In genomic region chr12:86974387-86975288, GRCm38 (mm10) we compare ENCODE assay signal across 8 mouse cellular contexts. TPM values are rescaled to one million over a fixed set of nuclear protein-coding genes. Genes with fewer than 3 reads are reported as not detected.
A peak's percentile ranks its signal among the peaks of the same experiment; 100 is the strongest.
DNase-seq lines count a peak whose midpoint lies in the region; ATAC-seq lines count a peak whose summit lies in the region.

No protein-coding gene starts in this region.

- ATAC-seq in hindbrain, embryonic 14.5 days (ENCODE audit: low FRiP score), result peak; percentile 79

- peak overlapping the region; percentile 13; the same call in 1 of the 2 replicates for H3K4me3 ChIP-seq in hindbrain, embryonic 14.5 days (replicated peaks; ENCODE audit: low read length)
- H3K4me3 ChIP-seq in megakaryocyte, embryonic 14.5 days (replicated peaks), result peak overlapping the region; percentile 90

- H3K27ac ChIP-seq in hindbrain, embryonic 14.5 days, result peak overlapping the region; percentile 77

- H3K36me3 ChIP-seq in hindbrain, embryonic 14.5 days (replicated peaks; ENCODE audit: control insufficient read depth, insufficient read depth), result no peaks in the 10 kb centered on the region
- no peaks in the 10 kb centered on the region for H3K36me3 ChIP-seq in megakaryocyte, embryonic 14.5 days (replicated peaks; ENCODE audit: low read length)

- no peaks in the 10 kb centered on the region; the same call in 1 of the 2 replicates for H3K27me3 ChIP-seq in hindbrain, embryonic 14.5 days (ENCODE audit: control insufficient read depth, insufficient read depth, low read length)
- H3K27me3 ChIP-seq in megakaryocyte, embryonic 14.5 days (replicated peaks), result peaks cover 19% of the 10 kb centered on the region

- no peaks in the 10 kb centered on the region for H3K9me3 ChIP-seq in hindbrain, embryonic 14.5 days (ENCODE audit: control insufficient read depth, low read length)
- H3K9me3 ChIP-seq in megakaryocyte, embryonic 14.5 days, result no peaks in the 10 kb centered on the region

- intact Hi-C loops in left cerebral cortex, postnatal 10 days (cut with DNase I), result no loop called here

- DNase-seq in NIH3T3 (ENCODE audit: low read depth), result peak; percentile 82
- peak; percentile 95 to 96 for DNase-seq in cerebellum, postnatal 14 days
- DNase-seq in gastrocnemius, adult 18-20 months (ENCODE audit: low spot score), result peak; percentile 70
- DNase-seq in hindbrain, embryonic 14.5 days (ENCODE audit: low spot score), result peak; percentile 62
- peak; percentile 60 to 83 for DNase-seq in left cerebral cortex, postnatal 10 days (ENCODE audit: extremely low spot score in 1 of 2, low spot score in 2 of 2)
- DNase-seq in right cerebral cortex, postnatal 36 days (ENCODE audit: low spot score in 2 of 2), result peak; percentile 44 to 55
- peak; percentile 46 to 60 for DNase-seq in urinary bladder, postnatal 36 days (ENCODE audit: low spot score in 2 of 2)

- peak overlapping the region; percentile 46 for H3K4me2 ChIP-seq in hindbrain, embryonic 14.5 days (replicated peaks)

- WGBS in hindbrain, embryonic 14.5 days, result 3% methylated on average over 40 of the region's 40 CpGs

- H3K4me1 ChIP-seq in hindbrain, embryonic 14.5 days (replicated peaks; ENCODE audit: control insufficient read depth, insufficient read depth, low read length), result peaks cover 43% of the 10 kb centered on the region
- H3K4me1 ChIP-seq in megakaryocyte, embryonic 14.5 days, result peaks cover 81% of the 10 kb centered on the region

- peak overlapping the region; percentile 49 for H3K9ac ChIP-seq in hindbrain, embryonic 14.5 days

RNA-seq across cellular contexts. Expression of gene Zdhhc22, which starts 15.6 kb away (rescaled TPM):
- total RNA-seq in gastrocnemius, adult 18-20 months (2021), result not detected
- polyA plus RNA-seq in hindbrain, embryonic 14.5 days (2014; fragmentation: Nextera tagmentation; extraction: Ambion mirVana), result 14.9 and 15.6 TPM in 2 replicates
- total RNA-seq in left cerebral cortex, postnatal 10 days (2021), result 10 to 100 TPM; 45.0 to 47.8 TPM
- polyA plus RNA-seq in megakaryocyte, embryonic 14.5 days (2012; ENCODE audit: insufficient read depth, low replicate concordance), result not detected in 2 replicates

RNA-seq across cellular contexts. Expression of gene Cipc, which starts 27.8 kb away (rescaled TPM):
- total RNA-seq in gastrocnemius, adult 18-20 months (2021), result 10 to 100 TPM; 30.9 to 34.6 TPM
- polyA plus RNA-seq in hindbrain, embryonic 14.5 days (2014; fragmentation: Nextera tagmentation; extraction: Ambion mirVana), result 46.8 and 52.1 TPM in 2 replicates
- total RNA-seq in left cerebral cortex, postnatal 10 days (2021), result 10 to 100 TPM; 59.9 to 61.9 TPM
- 4.8 and 6.4 TPM in 2 replicates for polyA plus RNA-seq in megakaryocyte, embryonic 14.5 days (2012; ENCODE audit: insufficient read depth, low replicate concordance)

RNA-seq across cellular contexts. Expression of gene Tmem63c, which starts 46.5 kb away (rescaled TPM):
- total RNA-seq in gastrocnemius, adult 18-20 months (2021), result not detected
- 13.8 and 16.2 TPM in 2 replicates for polyA plus RNA-seq in hindbrain, embryonic 14.5 days (2014; fragmentation: Nextera tagmentation; extraction: Ambion mirVana)
- total RNA-seq in left cerebral cortex, postnatal 10 days (2021), result 10 to 100 TPM; 41.9 to 46.4 TPM
- polyA plus RNA-seq in megakaryocyte, embryonic 14.5 days (2012; ENCODE audit: insufficient read depth, low replicate concordance), result 0.08 TPM in 1 of 2 replicates, not detected in the other

Comparison
In these comparisons a context has a peak if more than half of its experiments do, and no peak if none do; other contexts are left out.
1. Peak in every context shown above with its lines: DNase-seq, ATAC-seq, H3K4me3 ChIP-seq and H3K27ac ChIP-seq.
2. RNA of gene Zdhhc22, which starts 15.6 kb away (total RNA-seq): 45.0 to 47.8 TPM in left cerebral cortex, postnatal 10 days; not detected in gastrocnemius, adult 18-20 months; every median in the first group is over 10 times any median in the second.
3. RNA of gene Tmem63c, which starts 46.5 kb away (total RNA-seq): 41.9 to 46.4 TPM in left cerebral cortex, postnatal 10 days; not detected in gastrocnemius, adult 18-20 months; every median in the first group is over 10 times any median in the second.